Mouse (Mus musculus): ENCODE results near the gene Derl3.
"Not testable (repeated sequence)": the region's sequence is repeated elsewhere in the genome, so short reads cannot be mapped to it uniquely, and the experiment has no call there.

Derl3 gene

GRCm38 (mm10) chr10:75873543-75874170 is 19.6 kb upstream of the Derl3 start:
- DNase-seq: peak; percentile 65

GRCm38 (mm10) chr10:75878836-75879235 is 14.4 kb upstream of the Derl3 start:
- no peak for DNase-seq

- DNase-seq: no peak
Observed at GRCm38 (mm10) chr10:75880351-75880750, 12.9 kb upstream of the Derl3 start.

- DNase-seq: no peak
Observed at GRCm38 (mm10) chr10:75880771-75881577, 12.2 kb upstream of the Derl3 start.

GRCm38 (mm10) chr10:75881578-75882432 is 11.4 kb upstream of the Derl3 start:
- no peak for DNase-seq

- DNase-seq: no peak
Observed at GRCm38 (mm10) chr10:75882433-75883231, 10.6 kb upstream of the Derl3 start.

GRCm38 (mm10) chr10:75883232-75883552 is 10.0 kb upstream of the Derl3 start:
- peak; percentile 71 for DNase-seq

- no peak for DNase-seq
Observed at GRCm38 (mm10) chr10:75884742-75885141, 8.5 kb upstream of the Derl3 start.

- not testable (repeated sequence) for DNase-seq
Observed at GRCm38 (mm10) chr10:75887504-75887903, 5.7 kb upstream of the Derl3 start.

GRCm38 (mm10) chr10:75889406-75890153 is 3.6 kb upstream of the Derl3 start:
- DNase-seq: no peak

- no peak for DNase-seq
Observed at GRCm38 (mm10) chr10:75894601-75895000, 1.4 kb downstream of the Derl3 start.

GRCm38 (mm10) chr10:75895730-75896129 is 2.5 kb downstream of the Derl3 start:
- no peak for DNase-seq

GRCm38 (mm10) chr10:75896208-75896607 is 3.0 kb downstream of the Derl3 start:
- DNase-seq: no peak

GRCm38 (mm10) chr10:75897373-75897772 is 4.2 kb downstream of the Derl3 start:
- DNase-seq: peak; percentile 78

- no peak for DNase-seq
Observed at GRCm38 (mm10) chr10:75898039-75898564, 4.9 kb downstream of the Derl3 start.

GRCm38 (mm10) chr10:75898846-75899245 is 5.6 kb downstream of the Derl3 start:
- DNase-seq: no peak

GRCm38 (mm10) chr10:75904391-75904790 is 11.2 kb downstream of the Derl3 start:
- no peak for DNase-seq

- no peak for DNase-seq
Observed at GRCm38 (mm10) chr10:75906882-75907281, 13.7 kb downstream of the Derl3 start.

GRCm38 (mm10) chr10:75910698-75911097 is 17.5 kb downstream of the Derl3 start:
- DNase-seq: no peak

GRCm38 (mm10) chr10:75913013-75913589 is 19.9 kb downstream of the Derl3 start:
- no peak for DNase-seq

GRCm38 (mm10) chr10:75915557-75915956 is 22.3 kb downstream of the Derl3 start:
- DNase-seq: no peak
